Mouse (Mus musculus): ENCODE measurements around the gene Ppp1r12c. TPM values are rescaled to one million over a fixed set of nuclear protein-coding genes. Genes with fewer than 3 reads are reported as not detected.

Ppp1r12c gene
- polyA plus RNA-seq, 1 experiment from 2014 or later: 32.7 TPM

DNA sequence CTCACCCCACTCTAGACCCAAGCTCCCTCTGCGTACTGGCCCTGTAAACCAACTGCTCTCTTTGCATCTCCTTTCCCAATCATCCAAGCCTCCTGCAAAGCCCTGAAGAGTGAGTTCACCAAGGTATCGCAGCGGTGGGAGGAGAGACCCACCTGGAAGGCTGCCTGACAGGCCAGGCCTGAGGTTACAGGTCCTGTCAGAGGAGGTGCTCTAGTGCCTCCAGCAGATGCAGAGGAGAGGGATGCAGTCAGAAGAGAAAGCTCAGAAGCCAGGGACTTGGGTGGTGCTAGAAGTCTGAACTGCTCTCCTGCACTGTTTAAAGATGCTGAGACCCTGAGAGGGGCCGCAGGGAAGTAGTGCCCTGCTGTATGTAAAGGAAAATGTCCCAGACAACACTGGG, 2.4 kb downstream of the Ppp1r12c start:
- Histone ChIP-seq H3K4me2 (peak overlapping the region; percentile 12; the same call in 1 of the 2 replicates), H3K36me3 (ENCODE audit: control insufficient read depth, insufficient read depth, low read length) (peaks cover 2% of the 10 kb centered on the region; the same call in 1 of the 2 replicates), H3K9ac (ENCODE audit: low read length) (no peak overlapping the region)

DNA sequence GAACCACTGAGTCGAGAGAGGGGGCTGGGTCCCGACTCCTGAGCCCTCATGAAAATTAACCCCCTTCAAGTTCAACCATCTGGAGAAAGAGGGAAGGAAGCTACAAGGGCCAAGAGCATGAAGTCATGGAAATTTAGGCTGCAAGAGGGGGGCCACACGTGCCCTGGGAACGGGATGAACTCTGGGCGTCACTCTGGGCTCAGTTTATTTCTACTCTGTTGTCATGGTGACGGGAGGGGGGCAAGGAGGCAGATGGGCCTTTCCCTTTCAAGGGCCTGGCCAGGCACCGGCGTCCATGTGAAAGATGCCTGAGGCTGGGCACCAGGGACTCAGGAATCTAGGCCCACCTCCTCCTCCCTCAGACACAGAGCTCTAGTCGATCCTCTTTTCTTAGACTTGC, 3.2 kb downstream of the Ppp1r12c start:
- H3K4me1 ChIP-seq (ENCODE audit: control insufficient read depth, insufficient read depth, low read length): peaks cover 32% of the 10 kb centered on the region
- no peak overlapping the region for H3K9ac ChIP-seq (ENCODE audit: low read length)
- H3K4me3 ChIP-seq (ENCODE audit: low read depth, low read length): no peak overlapping the region
- 16% methylated on average over 9 of the region's 9 CpGs for WGBS
- H3K4me2 ChIP-seq: peak overlapping the region; percentile 24
- no peak overlapping the region for H3K27ac ChIP-seq (ENCODE audit: low read depth, low read length)
- H3K36me3 ChIP-seq (ENCODE audit: control insufficient read depth, insufficient read depth, low read length): peaks cover 2% of the 10 kb centered on the region; the same call in 1 of the 2 replicates
- H3K27me3 ChIP-seq (ENCODE audit: control insufficient read depth, insufficient read depth, low read length): no peaks in the 10 kb centered on the region
- peak; percentile 36 for ATAC-seq (ENCODE audit: low FRiP score)
- DNase-seq (ENCODE audit: low spot score, missing footprints): no peak
- no peaks in the 10 kb centered on the region for H3K9me3 ChIP-seq (ENCODE audit: control insufficient read depth, low read length)

More for the DNA sequence above, 2.4 kb downstream of the Ppp1r12c start:
- H3K27ac ChIP-seq (ENCODE audit: low read depth, low read length): no peak overlapping the region
- ATAC-seq (ENCODE audit: low FRiP score) (no peak), DNase-seq (ENCODE audit: low spot score, missing footprints) (no peak)
- peak overlapping the region; percentile 4; the same call in 1 of the 2 replicates for H3K4me3 ChIP-seq (ENCODE audit: low read depth, low read length)
- H3K27me3 ChIP-seq (ENCODE audit: control insufficient read depth, insufficient read depth, low read length): no peaks in the 10 kb centered on the region
- WGBS: 92% methylated on average over 4 of the region's 4 CpGs
- H3K9me3 ChIP-seq (ENCODE audit: control insufficient read depth, low read length): no peaks in the 10 kb centered on the region
- peaks cover 32% of the 10 kb centered on the region for H3K4me1 ChIP-seq (ENCODE audit: control insufficient read depth, insufficient read depth, low read length)

DNA sequence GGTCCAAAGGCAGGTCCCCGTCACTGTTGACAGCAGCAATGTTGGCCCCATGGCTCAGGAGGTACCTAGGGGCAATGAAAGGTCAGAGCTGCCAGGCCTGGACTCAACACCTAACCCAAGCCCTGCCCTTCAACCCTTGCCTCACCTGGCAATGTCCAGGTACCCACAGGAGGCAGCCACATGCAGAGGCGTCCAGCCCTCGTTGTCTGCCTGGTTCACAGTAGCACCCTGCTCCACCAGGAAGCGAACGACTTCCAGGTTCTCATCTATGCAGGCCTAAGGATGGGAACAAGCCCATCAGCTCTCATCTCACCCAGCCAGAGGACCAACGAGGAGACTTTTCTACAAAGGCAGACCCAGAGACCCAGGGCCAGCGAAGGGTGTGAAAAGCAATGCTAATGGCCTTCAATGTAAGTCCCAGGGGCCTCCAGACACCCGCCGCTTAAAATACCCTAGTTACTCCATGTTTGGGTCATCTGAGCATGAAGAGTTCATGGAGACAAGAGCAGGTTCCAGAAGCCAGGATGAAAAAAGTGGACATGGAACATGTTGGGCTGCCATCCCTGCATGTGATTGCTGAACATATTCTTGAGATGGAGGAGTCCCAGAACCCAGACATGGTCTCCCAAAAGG, 4.1 kb downstream of the Ppp1r12c start:
- Histone ChIP-seq H3K36me3 (ENCODE audit: control insufficient read depth, insufficient read depth, low read length) (peaks cover 4% of the 10 kb centered on the region), H3K27me3 (ENCODE audit: control insufficient read depth, insufficient read depth, low read length) (no peaks in the 10 kb centered on the region)

DNA sequence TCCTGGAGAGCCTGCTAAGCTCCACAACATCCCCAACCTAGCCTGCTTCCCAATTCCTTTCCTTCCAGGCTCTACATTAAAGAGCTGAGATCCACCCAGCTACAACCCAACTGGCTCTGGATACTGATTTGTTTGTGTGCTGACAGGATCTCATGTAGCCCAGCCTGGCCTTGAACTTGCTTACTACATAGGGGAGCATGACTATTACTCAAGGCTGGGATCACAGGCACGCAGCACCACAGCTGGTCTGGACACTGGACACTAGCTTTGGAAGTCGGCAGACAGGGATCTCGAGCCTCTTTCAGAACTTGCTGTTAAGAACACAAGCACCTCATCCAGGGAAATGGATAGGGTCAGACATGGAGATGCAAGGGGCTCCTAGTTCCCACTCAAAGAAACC, 5.0 kb downstream of the Ppp1r12c start:
- Histone ChIP-seq H3K27me3 (ENCODE audit: control insufficient read depth, insufficient read depth, low read length) (no peaks in the 10 kb centered on the region), H3K36me3 (ENCODE audit: control insufficient read depth, insufficient read depth, low read length) (peaks cover 6% of the 10 kb centered on the region), H3K4me2 (no peak overlapping the region), H3K9ac (ENCODE audit: low read length) (no peak overlapping the region), H3K4me3 (ENCODE audit: low read depth, low read length) (no peak overlapping the region), H3K9me3 (ENCODE audit: control insufficient read depth, low read length) (no peaks in the 10 kb centered on the region), H3K4me1 (ENCODE audit: control insufficient read depth, insufficient read depth, low read length) (peaks cover 32% of the 10 kb centered on the region), H3K27ac (ENCODE audit: low read depth, low read length) (no peak overlapping the region)
- WGBS: 94% methylated on average over 3 of the region's 3 CpGs
- ATAC-seq (ENCODE audit: low FRiP score): no peak
- DNase-seq (ENCODE audit: low spot score, missing footprints): no peak

More for the DNA sequence above, 4.1 kb downstream of the Ppp1r12c start:
- Histone ChIP-seq H3K4me3 (ENCODE audit: low read depth, low read length) (no peak overlapping the region), H3K27ac (ENCODE audit: low read depth, low read length) (no peak overlapping the region), H3K4me1 (ENCODE audit: control insufficient read depth, insufficient read depth, low read length) (peaks cover 32% of the 10 kb centered on the region), H3K9ac (ENCODE audit: low read length) (no peak overlapping the region), H3K9me3 (ENCODE audit: control insufficient read depth, low read length) (no peaks in the 10 kb centered on the region), H3K4me2 (no peak overlapping the region)
- WGBS: 90% methylated on average over 9 of the region's 9 CpGs
- ATAC-seq (ENCODE audit: low FRiP score) (no peak), DNase-seq (ENCODE audit: low spot score, missing footprints) (no peak)

DNA sequence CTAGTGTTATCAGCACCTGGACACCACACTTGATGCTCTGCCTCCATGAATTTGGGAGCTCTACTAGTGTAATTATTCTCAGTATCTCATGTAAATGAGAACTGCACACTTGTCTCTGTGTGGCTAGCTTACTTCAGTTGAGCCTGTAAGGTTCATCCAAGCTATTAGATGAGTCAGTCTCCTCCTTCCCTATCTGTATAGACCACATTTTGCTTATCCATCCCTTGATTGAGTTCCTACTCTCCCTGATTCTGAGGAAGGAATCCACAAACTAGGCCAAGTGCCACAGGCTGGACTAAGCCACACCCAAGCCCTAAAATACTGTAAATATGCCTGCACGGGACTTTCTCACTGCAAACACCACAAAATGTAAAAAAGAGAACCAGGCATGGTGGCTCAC, 7.5 kb downstream of the Ppp1r12c start:
- Histone ChIP-seq H3K4me3 (ENCODE audit: low read depth, low read length) (no peak overlapping the region), H3K4me2 (no peak overlapping the region), H3K9ac (ENCODE audit: low read length) (no peak overlapping the region), H3K36me3 (ENCODE audit: control insufficient read depth, insufficient read depth, low read length) (peaks cover 4% of the 10 kb centered on the region), H3K9me3 (ENCODE audit: control insufficient read depth, low read length) (no peaks in the 10 kb centered on the region), H3K4me1 (ENCODE audit: control insufficient read depth, insufficient read depth, low read length) (peaks cover 14% of the 10 kb centered on the region), H3K27ac (ENCODE audit: low read depth, low read length) (no peak overlapping the region), H3K27me3 (ENCODE audit: control insufficient read depth, insufficient read depth, low read length) (no peaks in the 10 kb centered on the region)
- 92% methylated on average over 1 of the region's 1 CpGs for WGBS
- DNase-seq (ENCODE audit: low spot score, missing footprints) (no peak), ATAC-seq (ENCODE audit: low FRiP score) (no peak)

DNA sequence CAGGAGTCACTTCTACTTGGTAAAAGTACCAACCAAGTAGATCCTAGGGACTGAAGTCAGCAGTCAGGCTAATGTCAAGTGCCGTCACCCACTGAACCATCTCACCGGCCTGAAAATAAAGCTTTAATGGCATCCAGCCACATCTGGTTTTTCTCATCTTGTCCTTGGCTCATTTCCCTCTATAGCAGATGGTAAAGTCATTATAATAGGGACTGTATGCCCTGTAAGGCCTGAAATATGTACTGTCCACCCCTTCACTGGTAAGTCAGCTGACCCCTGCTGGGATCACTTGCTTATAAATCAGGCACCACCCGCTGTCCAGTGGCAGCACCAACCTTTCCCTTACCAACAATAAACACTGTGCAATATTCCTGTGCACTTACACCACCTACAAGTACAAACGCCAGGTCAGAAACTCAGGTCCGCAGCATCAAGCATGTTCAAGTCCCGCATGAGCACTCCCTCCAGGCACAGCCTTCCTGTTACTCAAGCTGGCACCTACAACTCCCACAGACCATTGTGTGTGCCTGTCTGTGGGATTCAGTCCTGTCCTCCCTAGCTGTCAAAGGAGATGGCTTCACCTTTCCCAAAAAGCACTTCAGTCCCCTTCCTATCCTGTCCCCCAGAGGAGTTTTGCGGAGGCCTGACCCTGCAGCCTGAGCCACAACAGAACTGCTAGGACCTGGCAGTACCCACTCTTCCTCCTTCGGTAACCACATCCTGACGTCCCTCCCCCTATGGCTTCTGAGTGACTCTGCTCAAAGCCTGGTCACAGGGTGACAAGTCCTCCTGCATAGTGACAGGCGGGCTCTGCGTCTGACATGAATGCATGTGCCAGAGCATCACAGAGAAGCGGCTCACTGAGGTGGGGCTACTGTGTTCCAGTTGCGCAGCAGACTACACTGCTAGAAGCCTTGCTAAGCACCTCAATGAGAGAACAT, 8.9 kb downstream of the Ppp1r12c start:
- no peak overlapping the region for H3K9ac ChIP-seq (ENCODE audit: low read length)
- H3K27me3 ChIP-seq (ENCODE audit: control insufficient read depth, insufficient read depth, low read length): no peaks in the 10 kb centered on the region
- no peaks in the 10 kb centered on the region; the same call in 1 of the 2 replicates for H3K4me1 ChIP-seq (ENCODE audit: control insufficient read depth, insufficient read depth, low read length)
- WGBS: 92% methylated on average over 13 of the region's 13 CpGs
- no peak overlapping the region for H3K27ac ChIP-seq (ENCODE audit: low read depth, low read length)
- peaks cover 8% of the 10 kb centered on the region for H3K36me3 ChIP-seq (ENCODE audit: control insufficient read depth, insufficient read depth, low read length)
- no peak overlapping the region for H3K4me2 ChIP-seq
- H3K9me3 ChIP-seq (ENCODE audit: control insufficient read depth, low read length): no peaks in the 10 kb centered on the region
- no peak for DNase-seq (ENCODE audit: low spot score, missing footprints)
- no peak for ATAC-seq (ENCODE audit: low FRiP score)
- H3K4me3 ChIP-seq (ENCODE audit: low read depth, low read length): no peak overlapping the region

DNA sequence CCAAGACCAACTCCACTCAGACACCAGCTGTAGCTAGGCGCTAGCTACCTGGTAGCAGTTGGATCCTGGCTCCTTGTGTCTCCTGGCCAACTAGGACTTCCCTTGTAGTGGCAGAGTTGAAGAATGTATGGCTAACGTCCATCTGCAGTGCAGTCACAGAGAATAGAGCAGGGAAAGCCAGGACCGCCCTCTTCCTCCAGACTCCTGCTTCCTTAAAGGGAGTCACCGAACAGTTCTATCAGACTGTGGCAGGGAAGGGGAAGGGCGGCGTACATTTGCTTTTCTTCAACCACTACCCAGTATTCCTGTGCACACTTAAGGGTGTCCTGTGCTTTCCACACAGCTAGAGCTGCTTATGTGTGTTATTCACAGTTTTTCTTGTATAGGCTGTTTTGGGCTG, 10.2 kb downstream of the Ppp1r12c start:
- H3K36me3 ChIP-seq (ENCODE audit: control insufficient read depth, insufficient read depth, low read length): peaks cover 8% of the 10 kb centered on the region
- no peak overlapping the region for H3K9ac ChIP-seq (ENCODE audit: low read length)
- H3K27me3 ChIP-seq (ENCODE audit: control insufficient read depth, insufficient read depth, low read length): no peaks in the 10 kb centered on the region
- no peak for ATAC-seq (ENCODE audit: low FRiP score)
- H3K4me1 ChIP-seq (ENCODE audit: control insufficient read depth, insufficient read depth, low read length): no peaks in the 10 kb centered on the region
- WGBS: 92% methylated on average over 6 of the region's 6 CpGs
- H3K27ac ChIP-seq (ENCODE audit: low read depth, low read length): no peak overlapping the region
- H3K9me3 ChIP-seq (ENCODE audit: control insufficient read depth, low read length): no peaks in the 10 kb centered on the region
- H3K4me2 ChIP-seq: no peak overlapping the region
- no peak overlapping the region for H3K4me3 ChIP-seq (ENCODE audit: low read depth, low read length)
- no peak for DNase-seq (ENCODE audit: low spot score, missing footprints)

DNA sequence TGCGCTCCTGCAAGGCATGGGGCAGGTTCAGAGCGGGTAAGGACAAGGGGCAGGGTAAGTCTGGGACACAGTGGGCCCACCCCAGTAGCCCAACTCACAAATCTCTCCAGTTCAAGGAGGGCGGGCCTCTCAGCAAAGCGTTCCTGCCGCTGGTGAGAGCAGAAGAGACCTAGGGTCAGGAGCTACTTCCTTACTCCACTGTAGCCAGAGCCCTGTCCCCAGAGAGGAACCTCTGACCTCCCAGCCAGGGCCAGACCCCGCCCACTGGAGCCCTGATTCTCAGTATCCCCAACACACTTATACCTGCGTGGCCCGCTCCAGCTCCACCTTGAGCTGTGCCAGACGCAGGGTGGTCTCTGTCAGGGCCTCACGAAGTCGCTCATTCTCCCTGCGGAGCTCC, 19.2 kb downstream of the Ppp1r12c start:
- Histone ChIP-seq H3K27me3 (ENCODE audit: control insufficient read depth, insufficient read depth, low read length) (no peaks in the 10 kb centered on the region), H3K9ac (ENCODE audit: low read length) (no peak overlapping the region), H3K36me3 (ENCODE audit: control insufficient read depth, insufficient read depth, low read length) (peaks cover 26% of the 10 kb centered on the region), H3K27ac (ENCODE audit: low read depth, low read length) (no peak overlapping the region), H3K9me3 (ENCODE audit: control insufficient read depth, low read length) (no peaks in the 10 kb centered on the region), H3K4me2 (no peak overlapping the region), H3K4me1 (ENCODE audit: control insufficient read depth, insufficient read depth, low read length) (peaks cover 12% of the 10 kb centered on the region), H3K4me3 (ENCODE audit: low read depth, low read length) (no peak overlapping the region)
- WGBS: 86% methylated on average over 12 of the region's 12 CpGs
- ATAC-seq (ENCODE audit: low FRiP score) (no peak), DNase-seq (ENCODE audit: low spot score, missing footprints) (no peak)

DNA sequence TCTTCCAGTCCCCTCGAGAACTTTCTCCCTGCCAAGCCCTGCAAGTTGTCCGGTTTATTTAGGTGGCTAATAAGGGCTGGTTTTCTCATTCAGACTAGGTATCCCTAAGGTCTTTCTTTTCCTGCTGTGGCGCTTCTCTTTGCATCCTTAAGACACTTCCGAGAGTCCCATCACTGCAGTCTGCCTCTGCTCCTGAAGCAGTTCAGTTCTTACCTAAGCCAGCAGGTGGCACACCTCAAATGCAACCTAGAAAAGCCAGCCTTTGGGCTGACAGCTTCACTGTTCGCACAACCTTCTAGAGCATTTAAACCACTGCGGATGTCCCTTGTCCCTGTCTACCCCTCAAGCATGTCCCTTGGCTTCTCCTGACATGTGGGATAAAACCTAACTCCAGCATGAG, 21.8 kb downstream of the Ppp1r12c start:
- Histone ChIP-seq H3K4me3 (ENCODE audit: low read depth, low read length) (no peak overlapping the region), H3K27ac (ENCODE audit: low read depth, low read length) (no peak overlapping the region), H3K9me3 (ENCODE audit: control insufficient read depth, low read length) (no peaks in the 10 kb centered on the region), H3K4me2 (no peak overlapping the region; the same call in 1 of the 2 replicates), H3K9ac (ENCODE audit: low read length) (no peak overlapping the region), H3K4me1 (ENCODE audit: control insufficient read depth, insufficient read depth, low read length) (peaks cover 12% of the 10 kb centered on the region), H3K36me3 (ENCODE audit: control insufficient read depth, insufficient read depth, low read length) (peaks cover 23% of the 10 kb centered on the region), H3K27me3 (ENCODE audit: control insufficient read depth, insufficient read depth, low read length) (no peaks in the 10 kb centered on the region)
- ATAC-seq (ENCODE audit: low FRiP score) (no peak), DNase-seq (ENCODE audit: low spot score, missing footprints) (peak; percentile 91)
- 28% methylated on average over 6 of the region's 6 CpGs for WGBS
